Mouse (Mus musculus): ENCODE measurements at regions not wholly inside any gene's neighbourhood (a gene's known extent, or its start where the extent isn't known, plus 50 kb on each side); places are given as distances from the start of the nearest gene placed in this dataset.
A peak's percentile ranks its signal among the peaks of the same experiment; 100 is the strongest.

DNA sequence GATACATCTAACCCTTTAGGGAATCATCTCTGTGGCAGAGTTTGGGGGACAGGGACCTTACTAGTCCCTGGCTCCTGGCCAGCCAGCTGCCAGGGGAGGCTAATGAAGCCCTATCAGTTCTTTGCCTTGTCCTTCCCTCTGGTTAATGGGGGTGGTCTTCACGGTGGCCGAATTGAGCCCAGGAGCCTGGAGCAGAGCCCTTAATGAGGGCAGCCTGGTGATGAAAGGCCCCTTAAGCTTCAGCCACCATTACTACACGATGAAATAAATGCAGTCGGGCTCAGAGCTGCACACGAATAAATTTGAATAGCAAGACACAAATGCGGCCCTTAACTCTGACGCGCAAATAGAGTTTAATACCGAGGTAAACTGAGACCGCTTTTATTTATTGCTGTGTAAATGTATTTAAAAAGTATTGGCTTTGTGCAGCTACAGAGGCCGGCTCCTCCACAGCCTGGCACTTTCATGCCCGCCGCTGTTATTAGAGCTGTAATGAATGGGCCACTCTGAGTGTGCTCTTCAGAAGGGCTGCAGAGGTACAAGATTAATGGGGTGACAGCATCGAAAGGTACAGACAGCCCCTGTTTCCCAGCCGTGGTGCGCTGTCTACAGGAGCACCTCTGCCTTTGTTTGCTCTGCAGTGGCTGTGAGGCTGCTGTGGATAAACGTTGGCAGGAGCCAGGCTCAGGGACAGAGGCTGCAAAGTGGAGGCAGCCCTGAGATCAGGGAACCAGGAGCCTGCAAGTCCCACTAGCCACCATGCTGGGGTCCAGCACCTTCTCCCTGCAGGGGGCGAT lies 335.2 kb upstream of the Zmiz1 start:
- intact Hi-C loops (cut with DNase I): loop anchor here (5.0 to 10.0 kb wide), 2 partner anchors 334 to 441 kb away; partner anchors contain the start of gene Zmiz1
- no peak for DNase-seq (ENCODE audit: extremely low spot score in 1 of 2, low spot score in 2 of 2)

DNA sequence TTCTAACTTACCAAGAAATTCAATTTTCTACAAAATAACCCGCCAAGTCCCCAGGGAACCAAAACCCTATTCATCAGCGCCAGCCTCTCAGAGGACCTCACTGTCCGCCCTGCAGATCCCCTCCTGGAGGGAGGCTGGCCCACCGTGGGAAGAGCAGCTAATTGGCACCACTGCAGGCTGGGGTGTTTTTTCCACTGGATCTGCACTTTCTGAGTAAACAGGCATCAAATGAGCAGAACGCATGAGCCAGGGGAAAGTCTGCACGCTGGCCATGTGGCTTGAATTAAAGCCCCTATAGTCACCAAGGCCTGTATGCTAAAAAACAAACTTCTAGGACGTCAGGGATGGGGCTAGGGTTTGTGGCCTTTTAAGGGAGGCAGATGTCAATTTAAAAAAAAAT lies 332.4 kb upstream of the Zmiz1 start:
- DNase-seq (ENCODE audit: extremely low spot score in 1 of 2, low spot score in 2 of 2): no peak
- intact Hi-C loops (cut with DNase I): loop anchor here (10.0 kb wide), 1 partner anchor 438 kb away; no protein-coding TSS in a partner anchor

DNA sequence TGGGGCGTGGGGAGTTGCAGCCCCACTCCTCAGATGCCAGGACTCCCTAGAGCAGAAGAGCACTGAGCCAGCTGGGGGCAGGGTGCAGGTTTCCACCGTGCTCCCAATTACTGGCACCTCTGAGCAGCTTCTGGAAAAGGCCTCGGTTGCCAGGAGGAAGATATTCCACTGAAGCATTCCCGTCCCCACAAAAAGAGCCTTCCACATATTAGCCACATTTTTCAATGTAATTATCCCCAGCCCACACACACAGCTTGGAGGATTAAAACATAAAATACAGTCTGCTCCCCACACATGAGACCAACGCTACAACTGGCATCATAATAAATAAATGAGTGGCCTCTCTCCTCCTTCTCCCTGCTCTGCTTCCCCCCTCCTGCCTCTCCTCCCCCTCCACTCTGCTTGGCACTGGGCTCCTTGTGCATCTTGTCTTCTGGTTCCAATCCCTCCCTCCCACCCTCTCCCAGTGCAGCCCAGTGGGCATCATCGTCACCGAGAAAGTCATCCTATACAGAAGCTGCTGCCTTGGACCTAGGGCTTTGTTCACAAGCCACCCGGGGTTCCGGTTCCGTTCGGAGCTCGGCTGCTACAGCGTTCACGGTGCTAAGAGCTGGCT lies 331.3 kb upstream of the Zmiz1 start:
- intact Hi-C loops (cut with DNase I): loop anchor here (10.0 kb wide), 1 partner anchor 437 kb away; no protein-coding TSS in a partner anchor
- peak in 1 of 2 experiments; percentile 46 for DNase-seq (ENCODE audit: extremely low spot score in 1 of 2, low spot score in 2 of 2)

DNA sequence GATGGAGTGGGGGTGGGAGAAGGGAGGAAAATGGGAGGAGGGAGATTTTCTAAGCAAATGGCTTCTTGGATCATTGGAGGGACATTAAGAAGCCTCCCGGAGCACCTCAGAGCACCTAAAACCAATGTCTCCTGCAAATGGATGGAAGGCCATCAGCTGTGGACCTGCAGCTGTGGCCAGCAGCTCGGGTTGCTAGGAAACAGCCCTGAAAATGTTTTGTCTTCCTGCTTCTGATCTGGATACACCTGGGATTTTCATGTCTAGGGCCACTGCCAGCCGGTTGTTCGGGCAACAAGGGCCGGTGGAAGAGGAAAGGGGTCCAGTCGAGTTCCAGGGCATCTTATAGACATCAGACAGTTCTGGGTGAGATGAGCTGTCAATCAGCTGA lies 330.8 kb upstream of the Zmiz1 start:
- no peak for DNase-seq (ENCODE audit: extremely low spot score in 1 of 2, low spot score in 2 of 2)
- intact Hi-C loops (cut with DNase I): loop anchor here (10.0 kb wide), 1 partner anchor 437 kb away; no protein-coding TSS in a partner anchor

DNA sequence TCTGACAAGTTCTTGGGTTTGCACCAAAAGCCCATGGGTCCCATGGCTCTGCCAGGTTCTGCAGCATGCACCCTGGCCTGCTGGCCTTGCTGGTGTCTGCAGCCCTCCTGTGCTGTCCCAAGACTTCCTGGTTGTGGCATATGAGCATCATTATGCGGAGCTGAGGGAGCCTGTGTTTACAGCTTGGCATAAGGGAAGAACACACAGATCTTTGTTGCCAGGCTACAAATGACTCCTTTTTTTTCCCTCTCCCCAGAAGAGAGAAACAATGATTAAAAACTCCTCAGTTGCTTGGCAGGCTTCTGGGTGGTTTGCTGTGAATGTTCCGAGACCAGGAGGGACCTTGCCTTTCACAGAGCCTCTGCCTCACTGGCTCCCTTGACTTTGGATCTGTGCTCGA lies 323.6 kb upstream of the Zmiz1 start:
- intact Hi-C loops (cut with DNase I): no loop called here
- DNase-seq (ENCODE audit: extremely low spot score in 1 of 2, low spot score in 2 of 2): no peak

DNA sequence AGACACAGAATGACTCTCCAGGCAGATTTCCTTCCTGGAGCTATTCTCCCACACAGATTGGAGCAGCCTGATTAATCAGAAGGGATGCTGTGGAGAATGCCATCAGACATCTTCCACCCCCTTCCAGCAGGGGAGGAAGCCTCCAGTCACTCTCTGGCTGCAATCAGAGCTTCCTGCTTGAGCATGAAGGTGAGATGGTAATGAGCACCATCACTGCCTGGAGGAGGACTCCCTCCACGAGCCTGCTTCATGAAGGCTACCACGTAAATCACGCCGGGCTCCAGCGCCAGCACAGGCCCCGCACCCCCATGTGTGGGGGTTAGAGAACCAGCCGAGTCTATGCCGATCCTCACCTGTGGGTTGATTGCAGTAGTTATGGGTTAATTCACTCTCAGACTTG lies 321.7 kb upstream of the Zmiz1 start:
- intact Hi-C loops (cut with DNase I): no loop called here
- no peak for DNase-seq (ENCODE audit: extremely low spot score in 1 of 2, low spot score in 2 of 2)

DNA sequence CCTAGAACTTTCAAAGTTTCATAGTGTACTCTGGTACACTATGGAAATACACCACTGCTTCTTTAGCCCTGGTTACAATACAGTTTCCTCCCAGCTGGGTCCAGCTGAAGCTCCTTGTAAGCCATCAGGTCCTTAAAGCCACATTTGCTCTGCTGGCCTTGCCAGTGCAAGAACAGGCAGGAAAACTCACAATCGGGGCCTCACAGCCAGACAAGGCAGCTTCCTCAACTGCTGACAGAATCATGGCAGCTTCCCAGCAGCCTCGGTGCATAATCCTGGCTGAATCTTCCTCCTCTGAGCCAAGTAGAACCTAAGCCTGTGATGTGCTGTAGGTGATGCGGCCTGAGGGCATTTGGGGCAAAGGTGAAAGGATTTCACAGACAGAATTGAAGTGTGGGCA lies 320.5 kb upstream of the Zmiz1 start:
- peak in 1 of 2 experiments; percentile 35 for DNase-seq (ENCODE audit: extremely low spot score in 1 of 2, low spot score in 2 of 2)
- intact Hi-C loops (cut with DNase I): no loop called here

DNA sequence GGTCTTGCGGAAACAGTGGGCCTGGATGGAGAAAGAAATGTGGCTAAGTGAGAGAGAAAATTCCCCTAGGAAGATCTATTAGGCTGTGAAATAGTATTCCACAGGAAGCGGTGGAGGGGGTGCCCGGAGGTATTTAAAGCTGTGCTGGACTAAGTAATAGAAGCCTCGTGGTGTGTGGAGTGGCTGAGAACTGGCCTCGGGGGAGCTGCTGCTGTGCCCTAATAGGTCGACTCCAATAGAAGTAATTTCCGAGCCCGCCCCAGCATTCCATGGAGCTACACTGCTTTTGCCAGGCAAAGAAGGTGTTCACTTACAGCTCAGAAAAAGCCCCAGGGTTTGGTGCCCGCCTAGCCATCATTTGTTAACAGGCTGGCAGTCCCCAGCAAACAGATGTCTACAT lies 317.1 kb upstream of the Zmiz1 start:
- DNase-seq (ENCODE audit: extremely low spot score in 1 of 2, low spot score in 2 of 2): no peak
- intact Hi-C loops (cut with DNase I): no loop called here

DNA sequence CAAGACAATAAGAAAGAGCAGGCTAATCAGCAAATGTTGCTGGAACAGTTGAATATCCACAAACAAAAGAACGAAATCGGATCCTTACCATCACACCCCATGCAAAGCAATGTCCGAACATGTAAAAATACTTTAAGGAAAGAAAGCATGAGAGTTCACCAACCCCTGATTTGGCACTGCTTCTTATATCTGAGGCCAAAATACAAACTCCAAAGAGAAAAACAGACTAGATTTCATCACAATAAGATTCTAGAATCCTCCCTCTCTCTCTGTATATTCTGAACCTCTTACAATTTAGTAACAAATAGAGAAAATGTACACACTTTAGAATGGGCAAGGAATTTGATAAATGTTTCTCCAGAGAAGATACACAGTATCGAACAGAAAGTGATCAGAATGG lies 315.9 kb upstream of the Zmiz1 start:
- intact Hi-C loops (cut with DNase I): no loop called here
- DNase-seq (ENCODE audit: extremely low spot score in 1 of 2, low spot score in 2 of 2): no peak

DNA sequence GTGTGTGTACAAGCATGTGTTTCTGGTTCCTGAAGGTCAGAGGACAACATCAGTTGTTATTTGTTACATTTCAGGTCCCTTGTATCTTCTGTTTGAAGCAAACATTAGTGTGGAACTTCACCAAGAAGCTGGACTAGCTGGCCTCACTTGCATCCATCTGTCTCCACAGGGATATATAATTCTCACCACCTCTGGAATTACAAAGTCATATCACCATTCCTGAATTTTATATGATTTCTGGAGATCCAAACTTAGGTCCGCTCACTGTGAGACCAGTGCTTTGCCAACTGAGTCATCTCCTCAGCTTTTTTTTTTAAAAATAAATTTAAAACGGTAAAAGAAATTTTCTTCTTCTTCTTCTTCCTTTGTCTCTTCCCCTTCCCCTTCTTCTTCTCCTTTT lies 311.3 kb upstream of the Zmiz1 start:
- intact Hi-C loops (cut with DNase I): no loop called here
- no peak for DNase-seq (ENCODE audit: extremely low spot score in 1 of 2, low spot score in 2 of 2)

DNA sequence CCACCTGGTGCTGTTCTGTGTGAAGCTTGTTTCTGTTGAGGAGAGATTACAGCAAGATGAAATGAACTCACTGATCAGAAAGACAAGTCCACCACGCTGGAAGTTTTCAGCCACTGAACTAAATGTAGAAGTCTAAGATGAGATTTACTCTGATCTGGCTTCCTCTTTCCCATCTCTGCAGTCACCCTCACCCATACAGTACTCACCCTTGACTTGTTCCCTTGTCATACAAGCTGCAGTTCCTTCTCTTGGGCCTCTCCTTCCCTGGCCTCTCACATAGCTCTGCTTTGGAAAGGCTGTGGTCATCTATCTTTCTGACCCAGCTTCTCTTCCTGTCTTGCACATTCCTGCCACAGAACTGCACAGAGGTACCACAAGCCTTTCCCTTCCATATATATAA lies 308.0 kb upstream of the Zmiz1 start:
- intact Hi-C loops (cut with DNase I): no loop called here
- no peak for DNase-seq (ENCODE audit: extremely low spot score in 1 of 2, low spot score in 2 of 2)

DNA sequence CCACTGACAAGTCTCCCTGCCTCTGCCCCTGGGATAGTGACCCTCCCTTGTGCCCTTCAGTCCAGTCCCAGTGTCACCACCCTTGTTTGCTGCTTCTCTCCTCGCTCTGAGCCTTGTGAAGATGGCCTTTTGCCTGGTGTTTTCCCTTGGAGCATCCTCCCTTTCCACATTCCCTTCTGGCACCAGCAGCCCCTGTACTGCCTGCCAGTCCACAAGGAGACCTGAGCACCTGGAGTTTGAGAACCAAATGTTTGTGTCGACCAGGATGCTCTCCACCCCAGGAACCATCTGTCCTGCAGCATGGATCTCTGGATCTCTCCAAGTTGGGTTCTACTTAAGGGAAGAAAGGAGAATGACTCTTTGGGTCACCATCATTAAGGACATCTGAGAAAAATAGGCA lies 307.5 kb upstream of the Zmiz1 start:
- intact Hi-C loops (cut with DNase I): no loop called here
- no peak for DNase-seq (ENCODE audit: extremely low spot score in 1 of 2, low spot score in 2 of 2)

DNA sequence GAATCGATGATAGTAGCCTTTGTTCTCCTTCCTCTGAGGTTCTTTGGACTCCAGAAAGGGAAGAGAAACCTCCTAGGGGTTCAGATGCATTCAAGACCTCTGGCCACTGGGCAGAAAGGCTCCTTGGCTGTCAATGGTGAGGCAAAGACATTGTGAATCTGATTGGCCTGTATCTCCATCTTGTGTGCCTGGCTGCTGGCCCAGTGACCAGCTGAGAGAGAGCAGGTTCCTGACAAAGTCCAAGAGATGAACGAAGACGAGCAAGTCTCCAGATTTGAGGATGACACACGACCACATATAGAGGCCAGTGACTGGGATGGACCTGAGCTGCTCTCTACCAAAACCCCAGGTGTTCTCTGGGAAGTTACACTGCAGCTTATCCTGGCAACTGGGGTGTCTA lies 305.4 kb upstream of the Zmiz1 start:
- no peak for DNase-seq (ENCODE audit: extremely low spot score in 1 of 2, low spot score in 2 of 2)
- intact Hi-C loops (cut with DNase I): no loop called here

DNA sequence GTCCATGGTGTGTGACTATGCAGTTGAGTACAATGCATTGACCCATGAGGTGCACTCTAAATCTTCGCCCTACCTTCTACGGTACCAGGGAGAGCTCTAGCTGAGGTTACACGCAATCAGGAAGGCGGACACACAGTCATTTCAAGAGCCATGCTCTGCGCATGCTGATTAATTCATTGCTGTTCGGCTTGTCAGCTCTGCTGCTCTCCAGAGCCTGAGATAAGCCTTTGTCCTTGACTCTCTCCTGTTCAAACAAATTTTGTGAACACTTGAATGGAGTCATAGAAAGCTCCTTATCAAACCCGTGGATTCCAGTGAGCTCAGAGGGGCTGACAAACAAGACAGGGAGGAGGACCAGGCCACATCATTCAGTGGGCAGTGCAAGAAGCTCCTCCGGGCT lies 304.8 kb upstream of the Zmiz1 start:
- DNase-seq (ENCODE audit: extremely low spot score in 1 of 2, low spot score in 2 of 2): no peak
- intact Hi-C loops (cut with DNase I): no loop called here

DNA sequence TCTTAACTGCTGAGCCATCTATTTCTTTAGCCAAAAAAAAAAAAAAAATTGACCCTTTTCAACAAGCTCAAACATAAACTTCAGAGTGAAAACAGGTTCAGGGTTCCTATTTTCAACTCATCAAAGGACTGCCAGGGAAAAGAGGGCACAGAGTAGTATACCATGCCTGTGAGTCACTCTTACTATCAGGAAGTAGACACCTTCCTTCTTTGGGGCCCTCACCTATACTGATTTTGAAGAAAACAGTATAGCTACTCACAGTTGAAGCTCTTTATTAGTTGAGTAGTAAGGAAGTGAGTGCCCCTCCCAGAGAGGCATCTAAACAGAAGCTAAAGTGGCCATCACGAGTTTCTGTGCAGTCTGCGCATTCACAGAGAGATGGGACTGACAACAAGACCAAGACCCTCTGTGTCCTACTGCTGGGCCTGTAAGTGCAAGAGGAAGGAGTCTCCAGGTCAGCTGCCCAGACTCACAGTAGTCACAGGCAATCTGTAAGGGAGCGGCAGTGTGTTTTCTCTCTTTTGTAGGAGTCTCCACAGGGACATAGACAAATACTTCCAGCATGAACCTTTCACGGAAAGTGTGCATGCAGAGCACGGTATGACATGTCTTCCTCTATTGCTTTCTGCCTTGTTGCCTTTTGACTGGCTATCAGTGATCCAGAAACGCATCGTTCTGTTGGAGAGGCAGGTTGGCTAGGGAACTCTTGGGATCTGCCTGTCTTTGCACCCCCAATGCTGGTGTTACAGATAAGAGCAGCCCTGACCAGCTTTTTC lies 303.8 kb upstream of the Zmiz1 start:
- no peak for DNase-seq (ENCODE audit: extremely low spot score in 1 of 2, low spot score in 2 of 2)
- intact Hi-C loops (cut with DNase I): no loop called here

DNA sequence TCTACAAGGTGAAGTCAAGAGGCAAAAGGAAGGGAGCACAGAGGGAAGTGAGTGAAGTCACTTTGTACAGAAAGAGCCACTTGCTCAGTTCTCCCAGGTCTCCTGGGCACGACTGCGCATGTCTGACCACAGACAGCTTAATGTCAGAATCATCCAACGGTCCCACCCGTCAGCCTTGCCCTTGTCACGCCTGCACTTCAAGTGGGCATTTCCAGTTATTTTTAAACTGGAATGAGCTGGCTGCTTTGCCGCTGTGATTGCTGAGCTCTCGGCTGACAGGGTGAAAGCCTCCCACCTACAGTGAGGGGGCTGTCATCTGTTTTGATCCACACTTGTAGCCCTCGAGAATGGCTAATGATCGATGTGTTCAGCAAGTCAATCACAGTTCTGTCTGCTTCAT lies 302.8 kb upstream of the Zmiz1 start:
- intact Hi-C loops (cut with DNase I): no loop called here

DNA sequence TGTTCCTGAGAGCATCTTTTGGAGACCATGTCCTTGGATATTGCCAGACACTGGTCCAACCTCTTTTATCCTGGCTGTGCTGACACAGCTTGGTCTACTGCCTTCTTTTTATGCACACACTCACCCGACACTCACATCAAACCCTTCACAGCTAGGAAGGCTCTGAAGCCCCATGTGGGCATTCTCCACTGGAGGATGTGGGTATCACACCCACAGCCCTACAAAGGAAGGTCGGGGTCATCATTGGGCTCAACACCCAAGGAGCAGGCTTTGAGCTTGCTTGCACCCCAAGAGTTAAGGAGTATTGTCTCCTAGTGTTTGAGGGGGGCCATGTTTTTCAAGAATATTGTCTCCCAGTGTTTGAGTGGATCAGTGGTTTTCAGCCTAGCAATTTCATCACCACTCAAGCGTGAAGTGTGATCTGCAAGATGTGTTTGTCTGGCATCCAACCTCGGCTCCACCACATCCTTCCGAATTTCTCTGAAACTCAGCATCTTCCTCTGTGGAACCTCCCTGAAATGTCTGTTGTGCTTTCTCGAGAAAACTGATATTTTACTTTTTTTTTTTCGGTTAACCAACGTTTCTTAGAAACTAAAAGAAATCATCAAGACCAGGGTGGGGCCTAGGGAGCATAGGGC lies 297.2 kb upstream of the Zmiz1 start:
- intact Hi-C loops (cut with DNase I): no loop called here
- no peak for DNase-seq (ENCODE audit: extremely low spot score in 1 of 2, low spot score in 2 of 2)

More for the DNA sequence above, 302.8 kb upstream of the Zmiz1 start:
- no peak for DNase-seq (ENCODE audit: extremely low spot score in 1 of 2, low spot score in 2 of 2)

DNA sequence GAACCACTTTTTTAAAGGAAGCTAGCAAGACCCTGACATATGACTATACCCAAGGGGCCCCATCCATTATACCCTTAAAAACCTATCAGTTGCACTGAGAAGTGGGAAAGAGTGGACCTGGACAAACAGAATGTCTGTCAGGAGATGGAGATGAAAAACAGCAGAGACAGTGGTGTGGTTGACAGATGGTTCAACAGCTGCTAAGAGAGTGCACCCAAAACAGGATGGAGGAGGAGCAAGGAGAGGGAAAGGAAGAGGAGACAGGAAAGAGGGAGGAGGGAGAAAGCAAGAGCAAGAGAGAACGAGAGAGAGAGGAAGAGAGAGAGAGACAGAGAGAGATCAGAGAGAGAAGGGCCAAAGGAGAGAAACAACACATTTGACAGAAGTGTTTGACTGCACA lies 292.8 kb upstream of the Zmiz1 start:
- intact Hi-C loops (cut with DNase I): no loop called here
- DNase-seq (ENCODE audit: extremely low spot score in 1 of 2, low spot score in 2 of 2): no peak

DNA sequence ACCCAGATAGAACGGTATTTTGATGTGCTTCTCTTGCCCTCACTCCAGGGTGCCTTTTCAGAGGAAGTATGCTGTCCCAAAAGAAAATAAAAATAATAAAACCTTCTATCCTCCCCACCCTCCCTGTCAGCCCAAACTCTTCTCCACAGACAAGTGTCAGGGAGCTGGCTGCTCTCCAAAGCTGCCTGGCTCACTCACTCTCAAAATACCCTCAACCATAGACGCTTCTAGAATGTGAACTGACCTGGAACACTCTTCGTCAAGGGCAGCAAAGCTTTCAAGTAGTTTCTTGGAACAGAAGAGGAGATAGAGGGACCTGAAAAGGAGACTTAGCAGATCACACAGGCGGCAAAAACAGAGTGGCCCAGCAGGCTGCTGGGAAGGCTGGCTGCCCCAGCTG lies 291.4 kb upstream of the Zmiz1 start:
- intact Hi-C loops (cut with DNase I): no loop called here

More for the DNA sequence above, 291.4 kb upstream of the Zmiz1 start:
- peak in 1 of 2 experiments; percentile 46 for DNase-seq (ENCODE audit: extremely low spot score in 1 of 2, low spot score in 2 of 2)
